Mouse (Mus musculus): ENCODE data around the gene Kl.

The Kl gene

DNA sequence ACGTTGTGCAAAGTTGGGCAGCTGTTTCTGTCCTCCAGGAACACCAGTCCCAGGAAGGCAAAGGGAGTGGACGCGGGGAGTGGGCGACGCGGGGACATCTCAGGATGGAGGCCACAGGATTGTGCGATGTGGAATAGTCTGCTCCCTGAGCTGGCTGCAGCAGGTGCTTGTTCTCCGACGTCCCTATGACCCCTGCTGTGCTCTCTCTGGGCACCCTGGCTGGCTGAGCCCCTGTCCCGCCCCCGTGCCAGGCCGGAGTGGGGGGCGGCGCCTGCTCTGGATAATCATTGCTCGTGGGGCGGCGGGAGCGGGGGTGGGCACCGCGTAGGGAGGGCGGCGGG is at the start of gene Kl:
Gene Kl (plus strand): TSS at position 280 of the 341 bp plus-strand sequence.
- no peak for DNase-seq

DNA sequence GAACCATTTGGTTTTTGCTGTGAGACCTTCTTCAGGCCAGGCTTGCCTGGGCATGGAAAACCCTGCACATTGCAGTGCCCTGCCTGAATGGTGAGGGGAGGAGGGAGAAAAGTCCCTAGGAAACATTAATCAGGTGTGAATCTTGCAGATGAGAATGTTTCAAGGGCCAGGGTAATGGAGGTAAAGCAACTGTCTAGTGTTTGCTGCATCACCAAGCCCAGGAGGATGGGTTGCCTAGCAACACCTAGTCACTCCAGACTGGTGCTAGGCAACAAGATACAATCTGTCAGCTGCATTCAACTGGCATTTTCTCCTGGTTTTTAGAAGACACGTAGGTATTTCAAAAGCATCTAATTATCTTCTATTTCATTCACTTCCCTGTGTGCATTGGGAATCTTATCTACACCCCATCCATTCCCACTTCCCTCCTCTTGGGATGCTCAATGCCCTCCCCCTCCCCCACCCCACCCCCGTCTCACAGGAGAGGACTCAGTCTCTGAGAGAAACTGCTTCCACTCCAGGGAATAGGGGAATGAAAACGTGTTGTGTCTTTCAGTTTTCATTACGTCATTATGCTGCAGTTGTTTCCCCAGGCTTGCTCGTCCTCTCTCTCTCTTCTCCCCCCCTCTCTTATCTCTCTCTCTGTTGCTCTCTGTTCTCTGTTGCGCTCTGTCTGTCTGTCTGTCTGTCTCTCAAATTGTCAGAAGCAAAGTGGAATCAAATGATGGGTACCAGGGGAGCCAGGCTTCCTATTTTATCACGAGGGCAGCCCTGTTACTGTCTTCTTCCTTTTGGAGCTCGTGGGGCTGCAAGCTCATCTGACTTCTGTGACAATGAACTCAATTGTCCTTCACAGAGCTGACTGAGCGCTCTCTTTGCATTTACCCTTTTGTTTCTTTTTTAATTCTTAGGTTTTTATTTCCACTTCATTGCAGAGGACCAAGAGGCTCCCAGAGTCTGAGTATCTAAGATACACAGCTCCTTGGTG is 46.1 kb upstream of the Kl start:
- DNase-seq, result no peak

DNA sequence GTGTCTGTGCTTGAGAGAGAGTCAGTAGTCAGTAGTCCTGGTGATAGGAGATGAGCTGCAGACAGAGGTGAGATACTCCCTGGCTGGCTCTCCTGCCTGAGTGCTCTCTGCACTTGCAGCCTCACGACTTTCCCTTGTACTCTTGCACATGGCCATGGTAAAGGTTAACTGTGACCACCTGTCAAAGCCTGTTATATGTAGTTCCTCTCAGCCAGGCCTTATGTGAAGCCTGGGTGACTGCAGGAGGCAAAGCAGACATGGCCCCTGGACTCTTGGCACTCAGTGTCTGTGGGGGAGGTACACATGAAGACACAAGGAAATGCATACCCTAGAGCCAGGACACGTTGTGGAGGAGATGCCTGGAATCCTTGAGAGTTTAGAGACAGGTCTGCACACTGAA is 40.3 kb upstream of the Kl start:
- DNase-seq, result peak; percentile 78

DNA sequence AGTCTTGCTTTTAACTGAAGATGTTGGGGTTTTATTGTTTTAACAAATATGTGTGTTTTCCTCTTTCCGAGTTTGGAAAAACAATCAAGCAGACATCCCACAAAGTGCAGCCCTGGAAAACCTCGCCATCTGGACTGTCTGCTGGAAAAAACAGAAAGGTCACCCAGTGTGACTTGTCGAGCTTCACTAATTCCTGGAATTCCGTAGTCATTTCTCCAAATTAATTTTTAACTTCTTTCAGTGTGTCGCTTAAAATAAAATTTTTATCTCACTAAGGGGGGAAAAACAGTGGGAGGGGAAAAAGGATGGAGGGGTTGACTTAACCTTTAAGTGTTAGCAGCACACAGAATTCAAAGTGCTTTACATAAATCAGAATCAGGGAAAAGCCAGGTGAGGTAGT is 39.8 kb upstream of the Kl start:
- DNase-seq, result peak; percentile 74

DNA sequence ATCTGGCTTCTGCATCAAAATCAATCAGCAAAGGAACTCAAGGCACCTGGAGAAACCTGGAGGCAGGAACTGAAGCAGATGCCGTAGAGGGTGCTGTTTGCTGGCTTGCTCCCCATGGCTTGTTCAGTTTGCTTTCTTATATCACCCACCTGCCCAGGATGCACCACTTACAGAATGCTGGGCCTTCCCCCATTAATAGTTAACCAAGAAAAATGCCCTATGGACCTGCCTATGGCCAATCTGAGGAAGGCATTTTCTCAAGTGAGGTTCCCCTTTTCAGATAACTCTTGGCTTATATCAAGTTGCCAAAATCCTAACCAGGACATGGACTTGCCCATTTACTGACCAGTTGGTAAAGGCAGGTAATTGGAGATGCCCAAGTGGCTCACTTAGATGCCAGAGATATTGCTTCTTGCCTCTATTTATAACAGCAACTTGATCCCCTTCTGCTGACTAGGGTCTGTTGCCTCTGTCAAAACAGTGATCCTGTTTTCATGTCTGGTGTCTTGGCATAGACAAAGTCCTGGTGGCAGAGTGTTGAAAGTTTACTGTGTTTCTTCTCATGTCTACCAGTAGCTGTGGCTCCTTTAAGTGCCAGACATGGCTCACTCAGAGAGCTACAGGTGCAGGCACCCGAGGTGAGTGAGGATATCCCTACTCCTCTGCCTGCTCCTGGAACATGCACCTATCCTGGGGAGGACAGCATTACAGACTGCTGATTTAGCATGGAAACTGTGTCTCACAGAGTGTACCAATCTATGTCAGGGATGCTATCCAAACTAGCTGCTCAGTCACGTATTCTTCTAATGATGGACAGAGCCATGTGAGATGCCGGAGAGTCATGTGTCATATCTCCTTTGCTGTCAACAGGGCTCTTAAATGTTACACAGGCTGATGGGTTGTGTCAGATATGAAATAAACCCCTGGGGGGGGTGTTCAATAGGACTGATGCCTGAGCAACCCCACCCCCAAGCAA is 37.0 kb upstream of the Kl start:
- peak; percentile 24 for DNase-seq

DNA sequence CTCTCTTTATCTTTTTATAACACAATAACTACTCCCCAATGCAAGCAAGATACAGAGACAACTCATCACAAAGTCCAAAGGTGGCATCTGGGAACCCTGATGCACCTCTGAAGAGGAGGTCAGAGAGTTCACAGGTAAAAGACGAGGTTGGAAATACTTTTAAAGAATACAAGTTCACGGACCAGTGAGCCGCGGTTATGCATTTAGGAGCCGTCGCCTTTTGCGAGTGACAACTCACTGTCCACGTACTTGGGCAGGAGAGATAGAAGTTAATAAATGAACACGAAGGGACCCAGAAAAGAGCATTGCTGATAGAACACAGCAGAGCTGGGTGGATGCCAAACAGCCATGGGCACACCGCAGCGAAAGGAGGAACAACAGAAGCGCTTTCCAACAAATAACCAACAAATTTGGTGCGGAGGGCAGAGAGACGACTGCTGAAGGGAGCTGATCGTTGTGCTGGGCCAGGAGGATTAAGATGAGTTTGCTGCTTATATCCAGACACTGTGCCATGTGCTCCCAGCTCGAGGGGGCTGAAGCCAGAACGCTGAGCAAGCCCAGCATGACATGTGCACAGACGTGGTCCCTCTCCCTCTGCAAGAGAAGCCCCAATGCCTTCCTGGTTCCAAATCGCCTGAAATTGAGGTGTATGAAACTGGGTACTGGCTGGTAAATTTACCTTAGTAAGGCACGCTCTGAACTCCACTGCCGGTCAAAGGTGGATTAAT is 35.1 kb upstream of the Kl start:
- peak; percentile 76 for DNase-seq

- no peak for DNase-seq
Observed at GRCm38 (mm10) chr5:150918599-150918998, 33.8 kb upstream of the Kl start.

DNA sequence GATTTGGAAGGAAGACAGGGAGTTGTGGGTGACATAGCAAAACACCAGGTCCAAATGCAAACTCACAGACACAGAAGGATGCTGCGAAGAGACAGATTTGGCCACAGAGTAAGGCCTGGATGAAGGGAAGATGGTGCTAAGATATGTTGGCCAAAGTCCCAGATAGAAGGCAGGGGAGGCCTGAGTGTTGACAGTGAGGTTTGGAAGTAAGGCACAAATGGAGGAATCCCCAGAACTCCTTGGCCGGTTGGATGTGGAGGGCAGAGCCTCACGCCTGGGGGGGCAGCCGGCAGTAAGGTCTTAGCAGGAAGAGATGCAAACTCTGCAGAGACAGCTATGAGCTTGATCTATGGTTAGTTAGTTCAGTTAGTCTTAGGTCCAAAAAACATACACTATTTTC is 33.1 kb upstream of the Kl start:
- DNase-seq, result no peak

GRCm38 (mm10) chr5:150919961-150920360 is 32.4 kb upstream of the Kl start:
- DNase-seq, result no peak

- no peak for DNase-seq
Observed at GRCm38 (mm10) chr5:150929406-150929805, 23.0 kb upstream of the Kl start.

DNA sequence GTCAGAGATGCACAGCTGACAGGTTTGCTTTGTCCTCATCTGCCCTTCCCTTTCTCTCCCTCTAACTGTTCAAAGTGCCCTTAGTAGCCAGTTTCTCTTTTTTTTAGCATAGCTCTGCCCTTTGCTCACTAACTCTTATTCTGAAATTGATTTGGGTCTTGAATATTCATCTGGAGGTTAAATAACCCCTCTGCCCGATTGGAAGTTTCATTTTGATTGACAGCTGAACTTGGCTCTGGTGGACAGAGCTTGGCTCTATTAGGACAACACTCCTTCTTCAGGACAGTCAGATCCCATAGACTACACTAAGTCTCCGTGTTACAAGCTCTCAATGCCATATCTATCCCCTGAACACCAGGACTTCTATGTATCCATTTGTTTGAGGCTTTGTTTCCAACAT is 19.8 kb upstream of the Kl start:
- DNase-seq, result peak; percentile 46

GRCm38 (mm10) chr5:150936213-150936612 is 16.2 kb upstream of the Kl start:
- no peak for DNase-seq

DNA sequence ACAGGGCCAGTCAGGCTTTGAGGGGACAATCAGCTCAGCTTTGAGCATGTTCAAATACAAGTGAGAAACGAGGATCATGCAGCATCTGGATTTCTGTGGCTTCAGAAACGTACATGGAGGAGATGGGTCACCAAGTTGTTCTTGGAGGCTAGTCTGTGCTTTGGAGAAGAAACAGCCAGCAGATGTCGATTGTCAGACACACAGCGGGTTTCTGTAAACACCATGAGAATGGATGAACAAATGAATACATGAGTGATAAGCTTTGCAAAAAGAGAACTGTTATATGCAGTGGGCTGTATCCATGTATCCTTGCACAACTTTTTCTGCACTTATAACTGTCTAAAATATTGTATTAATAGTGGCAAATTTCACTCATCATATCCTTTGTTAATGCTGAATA is 15.6 kb upstream of the Kl start:
- no peak for DNase-seq

- DNase-seq, result no peak
Observed at GRCm38 (mm10) chr5:150937501-150937900, 14.9 kb upstream of the Kl start.

DNA sequence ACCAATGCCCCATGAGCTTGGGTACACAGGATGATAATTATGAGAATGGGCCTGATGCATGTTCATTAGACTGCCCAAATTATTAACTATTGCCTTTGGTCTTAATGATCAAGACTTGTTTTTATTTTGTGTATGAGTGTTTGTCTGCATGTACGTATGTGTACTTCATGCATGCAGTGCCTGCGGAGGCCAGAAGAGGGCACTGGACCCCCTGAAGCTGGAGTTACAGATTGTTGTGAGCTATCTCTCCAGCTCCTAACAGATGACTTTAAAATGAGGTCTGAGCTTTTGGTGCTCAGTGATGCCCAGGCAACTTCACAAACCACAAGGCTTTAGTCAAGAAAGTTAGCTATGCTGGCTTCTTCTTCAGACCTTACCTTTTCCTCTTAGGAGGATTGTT is 6.8 kb upstream of the Kl start:
- no peak for DNase-seq

DNA sequence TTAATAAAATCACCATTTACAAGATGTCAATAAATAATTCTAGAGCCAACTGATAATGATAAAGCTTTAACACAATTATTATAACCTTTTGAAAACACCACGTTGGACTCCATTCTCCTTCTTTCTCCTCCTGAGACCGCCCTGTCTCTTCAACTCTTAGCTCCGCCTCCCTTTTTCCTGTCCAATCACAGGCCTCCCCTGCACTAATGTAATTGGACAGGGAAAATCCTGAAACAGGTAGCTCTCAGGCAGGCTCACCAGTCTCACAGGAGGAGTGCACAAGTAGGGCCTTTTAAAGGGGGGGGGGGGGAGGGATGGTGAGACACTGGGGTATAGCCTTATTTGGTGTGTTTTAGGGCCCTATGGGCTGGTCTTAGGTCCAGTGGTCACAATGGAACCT is 3.3 kb upstream of the Kl start:
- no peak for DNase-seq

DNA sequence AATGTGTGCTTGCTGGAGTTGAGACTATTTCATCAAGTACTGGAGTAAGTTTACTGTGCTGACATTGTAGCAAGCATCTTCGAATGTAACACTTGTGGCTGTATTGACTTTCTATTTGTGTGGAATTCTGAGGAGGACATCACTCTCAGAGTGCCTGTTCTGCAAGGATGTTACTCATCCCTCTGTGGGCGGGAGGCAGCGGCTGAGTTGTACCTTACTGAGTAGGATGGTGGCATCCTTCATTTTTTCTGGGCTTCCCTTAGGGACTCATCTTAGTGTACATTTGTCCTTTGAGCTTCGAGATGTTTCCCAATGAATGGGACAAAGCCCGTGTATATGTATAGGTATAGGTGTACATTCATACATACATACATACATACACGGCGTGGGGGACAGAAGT is 1.1 kb upstream of the Kl start:
- DNase-seq, result no peak

GRCm38 (mm10) chr5:150952669-150953521 is 488 bp downstream of the Kl start:
- DNase-seq, result peak; percentile 83

- peak; percentile 66 for DNase-seq
Observed at GRCm38 (mm10) chr5:150954791-150955190, 2.4 kb downstream of the Kl start.

- peak; percentile 40 for DNase-seq
Observed at GRCm38 (mm10) chr5:150959861-150960260, 7.5 kb downstream of the Kl start.

DNA sequence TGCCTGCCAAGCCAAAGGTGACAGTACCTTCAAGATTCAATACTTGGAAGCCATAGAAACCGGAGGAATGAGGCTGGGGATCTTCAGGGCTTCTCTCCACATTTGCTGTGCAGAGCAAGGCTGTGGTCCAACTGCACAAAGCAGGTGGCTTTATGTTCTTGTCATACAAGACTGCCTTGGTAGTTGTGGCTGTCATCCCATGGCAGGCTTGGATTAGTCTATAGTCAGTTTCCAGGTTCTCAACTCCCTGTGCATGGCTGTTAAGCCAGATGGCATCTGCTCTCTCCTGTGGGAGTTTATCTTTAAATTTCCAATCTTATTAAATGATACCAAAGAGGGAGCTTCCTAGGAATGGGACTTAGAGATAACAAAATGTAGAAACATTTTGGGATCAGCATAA is 9.2 kb downstream of the Kl start:
- DNase-seq, result no peak

DNA sequence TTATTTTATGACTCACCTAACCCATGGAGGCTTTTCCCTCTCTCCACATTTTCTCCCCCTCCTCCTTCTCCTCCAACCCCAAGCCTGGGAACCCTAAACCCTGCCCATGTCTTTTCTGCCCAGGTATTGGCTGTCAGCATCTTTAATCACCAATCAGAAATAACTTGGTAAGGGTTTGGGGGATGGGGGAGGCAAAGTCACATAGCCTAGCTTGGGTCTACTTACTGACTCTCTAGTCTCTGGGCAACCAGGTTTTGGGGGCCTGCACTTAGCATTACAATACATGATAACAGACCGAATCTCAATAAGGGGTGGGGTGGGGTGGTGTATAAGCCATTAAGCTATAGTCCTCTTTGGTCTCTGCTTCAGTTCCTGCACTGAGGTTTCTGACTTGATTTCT is 10.3 kb downstream of the Kl start:
- DNase-seq, result no peak

All from kidney, adult 11 months (tissue).